Mouse (Mus musculus) CH12.LX (cell line): ENCODE results near the gene Timp3. TPM values are rescaled to one million over a fixed set of nuclear protein-coding genes. Genes with fewer than 3 reads are reported as not detected.

Source experiments
- DNase-seq: peaks from one replicate; pipeline ENCODE4 v3.0.0-alpha.2; 2013; ENCODE audit errors: extremely low read depth
- H3K27ac ChIP-seq: 2 replicates; pipeline ENCODE4 v1.5.1; 2012; ENCODE audit warnings: low read depth, mild to moderate bottlenecking, control low read depth, moderate library complexity; ENCODE audit not compliant: insufficient read depth
- H3K27me3 ChIP-seq: replicated peaks from 2 replicates; pipeline ENCODE3; 2012; ENCODE audit warnings: inconsistent platforms
- H3K36me3 ChIP-seq, 2 experiments: replicated peaks in 1 of 2; 2 replicates each; pipeline versions ENCODE3 to v1.6.1; 2012; ENCODE audit warnings: inconsistent platforms in 1 of 2, low read length in 1 of 2, mild to moderate bottlenecking in 1 of 2, mixed read lengths in 1 of 2, moderate library complexity in 1 of 2; ENCODE audit not compliant: control insufficient read depth in 1 of 2, insufficient read depth in 1 of 2
- H3K4me1 ChIP-seq, 2 experiments: 2 replicates each; pipeline ENCODE4 v1.6.1; 2012; ENCODE audit warnings: inconsistent platforms in 1 of 2, moderate library complexity in 1 of 2; ENCODE audit not compliant: insufficient read depth in 2 of 2, control insufficient read depth in 1 of 2
- H3K4me2 ChIP-seq: 2 replicates; pipeline ENCODE4 v1.6.1; 2012; ENCODE audit warnings: low read depth, mild to moderate bottlenecking, control low read depth; ENCODE audit not compliant: poor library complexity, insufficient read depth, severe bottlenecking
- H3K4me3 ChIP-seq, 3 experiments: fragments of 150-350 bp in 1 of 3; sonication (generic) in 1 of 3; replicated peaks in 1 of 3; 2 replicates each; pipeline versions ENCODE3 to v1.5.1; 2011 to 2012; ENCODE audit warnings: low read depth in 2 of 3, low read length in 2 of 3, mild to moderate bottlenecking in 2 of 3, moderate library complexity in 2 of 3, control low read depth in 1 of 3, improper control_type of control experiment in 1 of 3, inconsistent platforms in 1 of 3, mixed read lengths in 1 of 3; ENCODE audit not compliant: poor library complexity in 1 of 3
- H3K79me2 ChIP-seq: replicated peaks from 2 replicates; pipeline ENCODE4 v1.6.1; 2012; ENCODE audit warnings: mild to moderate bottlenecking, moderate library complexity; ENCODE audit not compliant: control insufficient read depth, poor library complexity, insufficient read depth, severe bottlenecking; ENCODE audit errors: extremely low read depth
- H3K9ac ChIP-seq: 2 replicates; pipeline ENCODE4 v1.6.1; 2012; ENCODE audit warnings: low read depth, mild to moderate bottlenecking, control low read depth, moderate library complexity; ENCODE audit not compliant: insufficient read depth
- H3K9me3 ChIP-seq: replicated peaks from 2 replicates; pipeline ENCODE3; 2012; ENCODE audit warnings: low read length, inconsistent platforms, mixed read lengths
- CHD2 ChIP-seq: IDR thresholded peaks from 2 replicates; pipeline ENCODE4 v1.6.1; 2011; ENCODE audit warnings: low read length, improper control_type of control experiment
- CTCF ChIP-seq, 2 experiments: IDR thresholded peaks in 1 of 2; conservative IDR thresholded peaks in 1 of 2; 2 replicates each; pipeline ENCODE4 v1.5.1; 2011 to 2012; ENCODE audit warnings: low read depth in 2 of 2, low read length in 2 of 2, improper control_type of control experiment in 1 of 2, inconsistent platforms in 1 of 2, mild to moderate bottlenecking in 1 of 2, moderate library complexity in 1 of 2
- E2F4 ChIP-seq: IDR thresholded peaks from 2 replicates; pipeline ENCODE4 v1.6.1; 2011; ENCODE audit warnings: low read depth, low read length, improper control_type of control experiment; ENCODE audit not compliant: insufficient replicate concordance
- EP300 ChIP-seq: IDR thresholded peaks from 2 replicates; pipeline ENCODE4 v1.6.1; 2011; ENCODE audit warnings: low read length, improper control_type of control experiment
- ETS1 ChIP-seq: conservative IDR thresholded peaks from 2 replicates; pipeline ENCODE4 v1.6.1; 2012; ENCODE audit warnings: low read depth, mild to moderate bottlenecking, inconsistent platforms, low read length, improper control_type of control experiment, moderate library complexity
- MAFK ChIP-seq: IDR thresholded peaks from 2 replicates; pipeline ENCODE4 v1.6.1; 2011; ENCODE audit warnings: low read length, improper control_type of control experiment; ENCODE audit not compliant: insufficient replicate concordance
- MAX ChIP-seq: IDR thresholded peaks from 2 replicates; pipeline ENCODE4 v1.6.1; 2011; ENCODE audit warnings: low read length, improper control_type of control experiment
- MAZ ChIP-seq: IDR thresholded peaks from 2 replicates; pipeline ENCODE4 v1.6.1; 2012; ENCODE audit warnings: low read depth, mild to moderate bottlenecking, inconsistent platforms, low read length, improper control_type of control experiment, moderate library complexity
- PAX5 ChIP-seq: IDR thresholded peaks from 2 replicates; pipeline ENCODE4 v1.6.1; 2012; ENCODE audit warnings: low read length, inconsistent platforms, mixed read lengths
- POLR2A ChIP-seq: IDR thresholded peaks from 2 replicates; pipeline ENCODE4 v1.6.1; 2011; ENCODE audit warnings: low read depth, mild to moderate bottlenecking, improper control_type of control experiment, low read length
- POLR2AphosphoS2 ChIP-seq: IDR thresholded peaks from 2 replicates; pipeline ENCODE4 v1.6.1; 2011; ENCODE audit warnings: low read depth, low read length, improper control_type of control experiment
- SMC3 ChIP-seq: IDR thresholded peaks from 2 replicates; pipeline ENCODE4 v1.6.1; 2011; ENCODE audit warnings: low read depth, low read length, improper control_type of control experiment
- TBP ChIP-seq: conservative IDR thresholded peaks from 2 replicates; pipeline ENCODE4 v1.6.1; 2011; ENCODE audit warnings: low read depth, low read length, improper control_type of control experiment
- UBTF ChIP-seq: IDR thresholded peaks from 2 replicates; pipeline ENCODE4 v1.6.1; 2012; ENCODE audit warnings: low read depth, mild to moderate bottlenecking, inconsistent platforms, low read length, improper control_type of control experiment, moderate library complexity
- USF1 ChIP-seq: IDR thresholded peaks from 2 replicates; pipeline ENCODE4 v1.6.1; 2014; ENCODE audit warnings: low read depth, mild to moderate bottlenecking, inconsistent platforms, low read length, improper control_type of control experiment
- USF2 ChIP-seq: conservative IDR thresholded peaks from 2 replicates; pipeline ENCODE4 v1.6.1; 2011; ENCODE audit warnings: low read depth, low read length, improper control_type of control experiment
- ZNF384 ChIP-seq: IDR thresholded peaks from 2 replicates; pipeline ENCODE4 v1.6.1; 2012; ENCODE audit warnings: low read depth, low read length, improper control_type of control experiment, inconsistent platforms
- dilution Hi-C: fragments of 300-500 bp; cut with MboI; formaldehyde crosslinking; loops from 2 replicates; pipeline ENCODE4 v1.14.3; 2020; ENCODE audit warnings: low sequenced_read_pairs; ENCODE audit not compliant: extremely low pct_unique_long_range_greater_than_20kb, extremely low pct_ligation_motif_present
- in situ Hi-C: fragments of 300-500 bp; cut with MboI; formaldehyde crosslinking; loops from 3 replicates; pipeline ENCODE4 v1.14.3; 2019; ENCODE audit warnings: low sequenced_read_pairs, low pct_ligation_motif_present, low pct_unique_long_range_greater_than_20kb, mixed read lengths
- polyA plus RNA-seq: library from polyadenylated mRNA; unstranded; fragments of >175 nt; gene quantifications from 2 replicates; pipeline ENCODE4 v1.2.1, GENCODE M21; 2012; ENCODE audit warnings: low read depth; ENCODE audit not compliant: insufficient read length
- total RNA-seq, 2 experiments: library from RNA; depleted of rRNA; stranded (reverse); fragments of 300-350 nt in 1 of 2; fragments of >200 nt in 1 of 2; gene quantifications; 2 replicates each; pipeline ENCODE4 v1.2.3; 2012 to 2014

Timp3 gene
- total and polyA plus RNA-seq, 3 experiments, result 0.09 to 0.17 TPM; not detected in 1

DNA sequence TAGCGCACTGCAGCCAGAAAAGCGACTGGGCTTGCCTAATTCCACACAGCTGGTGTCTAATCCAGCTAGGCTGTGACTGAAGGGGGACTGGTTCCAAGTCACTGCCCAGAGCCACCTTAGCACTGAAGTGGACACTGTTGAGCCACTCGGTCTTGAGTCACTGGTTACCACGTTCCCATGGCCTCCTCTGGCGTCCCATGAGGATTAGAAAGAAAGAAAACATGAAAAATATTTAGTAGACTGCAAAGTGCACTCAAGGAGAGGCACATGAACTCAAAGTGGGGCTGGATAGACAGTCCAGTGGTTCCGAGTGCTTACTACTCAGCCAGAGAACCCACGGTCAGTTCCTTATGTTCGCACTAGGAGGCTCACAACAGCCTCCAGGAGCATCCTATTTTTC is 18.9 kb upstream of the Timp3 start:
- Histone ChIP-seq H3K4me3 (no peak overlapping the region), H3K4me1 (no peaks in the 10 kb centered on the region), H3K4me2 (no peak overlapping the region), H3K9me3 (no peaks in the 10 kb centered on the region), H3K9ac (no peak overlapping the region), H3K27me3 (no peaks in the 10 kb centered on the region), H3K36me3 (peaks cover 0 to 8% of the 10 kb centered on the region in 2 experiments), H3K27ac (no peak overlapping the region), H3K79me2 (no peaks in the 10 kb centered on the region)
- in situ Hi-C loops (no loop called here), dilution Hi-C loops (no loop called here)
- TF ChIP-seq MAFK (no peak), EP300 (no peak), UBTF (no peak)
- DNase-seq, result no peak

DNA sequence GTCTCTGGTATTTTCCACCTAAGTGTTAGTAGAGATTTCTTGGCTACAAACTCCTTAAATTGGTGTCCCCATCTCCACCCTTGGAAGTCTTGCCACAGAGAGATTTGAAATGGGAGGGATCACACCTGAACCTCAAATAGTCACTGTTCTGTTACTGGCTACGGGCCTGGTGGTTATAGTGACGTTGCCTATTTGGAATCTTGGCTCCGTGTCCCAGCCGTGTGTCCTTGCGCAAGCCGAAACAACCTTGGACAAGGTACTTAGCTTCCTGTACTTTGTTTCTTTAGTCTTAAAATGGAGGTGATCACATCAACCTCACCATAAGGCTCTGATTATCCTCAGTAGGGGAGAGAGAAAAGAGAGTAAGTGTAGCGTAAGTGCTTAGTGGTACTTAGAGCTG is 13.7 kb upstream of the Timp3 start:
- TF ChIP-seq EP300, result no peak
- TF ChIP-seq PAX5, result no peak
- TF ChIP-seq TBP, result no peak
- no peak for TF ChIP-seq CHD2
- no peak for TF ChIP-seq MAX
- TF ChIP-seq USF2, result no peak
- TF ChIP-seq MAZ, result no peak
- TF ChIP-seq CTCF (conservative IDR thresholded peaks at IDR 0.05 in 1 of 2, IDR thresholded peaks at IDR 0.05 in 1 of 2; ENCODE audit: low read depth in 2 of 2, low read length in 2 of 2), result no peak
- no peak for TF ChIP-seq ZNF384
- TF ChIP-seq POLR2A, result no peak
- TF ChIP-seq POLR2AphosphoS2, result no peak
- no peak for TF ChIP-seq USF1
- TF ChIP-seq, all 38 proteins: peak for 0
- no peaks in the 10 kb centered on the region for H3K27me3 ChIP-seq
- no peaks in the 10 kb centered on the region for H3K9me3 ChIP-seq
- no peak for DNase-seq
- no peak overlapping the region for H3K27ac ChIP-seq
- H3K36me3 ChIP-seq, result peaks cover 0 to 9% of the 10 kb centered on the region in 2 experiments
- no peaks in the 10 kb centered on the region for H3K79me2 ChIP-seq
- H3K9ac ChIP-seq, result no peak overlapping the region
- no peak overlapping the region for H3K4me2 ChIP-seq
- dilution Hi-C loops, result no loop called here
- H3K4me3 ChIP-seq, result no peak overlapping the region
- in situ Hi-C loops, result no loop called here
- H3K4me1 ChIP-seq, result no peaks in the 10 kb centered on the region

DNA sequence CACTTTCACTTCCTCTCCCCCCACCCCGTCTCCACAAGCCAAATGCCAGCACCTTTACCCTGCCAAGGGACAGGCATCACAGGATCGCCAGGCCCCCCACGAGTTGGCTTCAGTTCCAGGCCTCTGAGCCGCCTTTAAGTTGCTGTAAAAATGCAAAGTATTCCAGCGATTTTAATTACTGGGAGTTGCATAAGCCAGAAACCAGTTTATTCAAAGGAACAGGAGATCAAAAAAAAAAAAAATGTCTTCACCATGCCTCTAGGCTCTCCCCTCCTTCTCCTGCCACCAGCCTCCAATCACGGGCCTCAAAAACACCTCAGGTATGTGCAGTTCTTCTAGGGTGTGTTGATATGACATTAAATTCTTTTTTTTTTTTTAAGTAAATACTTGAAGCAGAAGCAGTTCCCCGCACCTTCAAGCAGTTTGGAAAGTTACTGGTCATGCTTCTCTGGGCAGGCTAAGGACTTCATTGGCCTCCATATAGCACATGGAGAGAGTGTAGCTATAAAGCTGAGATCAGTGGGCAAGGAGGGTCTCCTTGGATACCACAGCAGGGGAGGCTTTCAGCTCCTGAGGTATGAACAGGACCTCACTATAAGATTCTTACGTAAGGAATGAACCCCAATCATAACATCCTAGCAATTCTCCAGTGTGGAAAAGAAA is 9.9 kb upstream of the Timp3 start:
- dilution Hi-C loops, result no loop called here
- DNase-seq, result no peak
- Histone ChIP-seq H3K9me3 (no peaks in the 10 kb centered on the region), H3K27me3 (no peaks in the 10 kb centered on the region), H3K4me3 (no peak overlapping the region), H3K9ac (no peak overlapping the region), H3K79me2 (no peaks in the 10 kb centered on the region), H3K4me1 (no peaks in the 10 kb centered on the region), H3K36me3 (peaks cover 0 to 11% of the 10 kb centered on the region in 2 experiments), H3K27ac (no peak overlapping the region), H3K4me2 (no peak overlapping the region)
- in situ Hi-C loops, result loop anchor here (10.0 kb wide), 1 partner anchor 235 kb away; no protein-coding TSS in a partner anchor
- no peak for TF ChIP-seq CTCF (conservative IDR thresholded peaks at IDR 0.05 in 1 of 2, IDR thresholded peaks at IDR 0.05 in 1 of 2; ENCODE audit: low read depth in 2 of 2, low read length in 2 of 2)
- no peak for TF ChIP-seq E2F4
- TF ChIP-seq SMC3, result no peak
- TF ChIP-seq ETS1, result no peak
